Mouse (Mus musculus) gastrocnemius, adult 2 months (tissue): ENCODE measurements around the gene Fbxw10. TPM values are rescaled to one million over a fixed set of nuclear protein-coding genes. Genes with fewer than 3 reads are reported as not detected.

Experiments
- DNase-seq: peaks from one replicate; pipeline ENCODE4 v3.0.0; 2022
- H3K27ac ChIP-seq: fragments of 200-600 bp; 2 replicates; pipeline ENCODE4 v1.8.1; 2022; ENCODE audit warnings: mild to moderate bottlenecking
- H3K4me3 ChIP-seq: fragments of 200-600 bp; 2 replicates; pipeline ENCODE4 v1.8.1; 2022; ENCODE audit warnings: mild to moderate bottlenecking, moderate library complexity
- CTCF ChIP-seq: fragments of 200-600 bp; IDR thresholded peaks from 2 replicates; pipeline ENCODE4 v1.8.1; 2022; ENCODE audit warnings: antibody characterized with exemption, mild to moderate bottlenecking, moderate library complexity
- intact Hi-C: fragments of 180-260 bp; cut with DNase I; formaldehyde crosslinking; loops from one replicate; pipeline ENCODE4 v1.15.1; 2025
- total RNA-seq, 2 experiments: library from RNA; stranded (reverse); gene quantifications; 2 replicates each; pipeline ENCODE4 v1.2.3; 2021

Gene Fbxw10
- total RNA-seq, 2 experiments from 2014 or later, result 0.33 to 0.45 TPM

DNA sequence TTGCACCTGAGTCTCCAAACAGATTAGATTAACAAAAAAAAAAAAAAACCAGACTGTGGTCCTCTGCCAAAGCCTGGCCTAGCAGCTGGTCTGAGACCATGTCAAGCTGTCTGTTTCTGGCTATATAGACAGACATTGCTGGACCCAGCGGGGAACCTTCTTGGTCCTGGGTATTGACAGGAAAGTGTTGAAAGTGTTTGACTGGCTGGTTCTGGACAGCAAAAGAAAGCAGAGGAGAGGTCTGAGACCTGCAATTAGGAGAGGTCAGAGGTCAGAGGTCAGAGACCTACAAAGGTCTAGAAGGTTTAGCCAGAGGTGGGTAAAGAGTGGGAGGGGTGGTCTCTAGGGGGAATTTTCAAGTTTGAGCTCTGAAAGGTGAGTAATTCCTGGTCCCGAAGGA, 1.4 kb downstream of the Fbxw10 start:
- intact Hi-C loops, result no loop called here
- no peak for TF ChIP-seq CTCF
- Histone ChIP-seq H3K4me3 (no peak overlapping the region), H3K27ac (peak overlapping the region; percentile 62; the same call in 1 of the 2 replicates)
- no peak for DNase-seq

DNA sequence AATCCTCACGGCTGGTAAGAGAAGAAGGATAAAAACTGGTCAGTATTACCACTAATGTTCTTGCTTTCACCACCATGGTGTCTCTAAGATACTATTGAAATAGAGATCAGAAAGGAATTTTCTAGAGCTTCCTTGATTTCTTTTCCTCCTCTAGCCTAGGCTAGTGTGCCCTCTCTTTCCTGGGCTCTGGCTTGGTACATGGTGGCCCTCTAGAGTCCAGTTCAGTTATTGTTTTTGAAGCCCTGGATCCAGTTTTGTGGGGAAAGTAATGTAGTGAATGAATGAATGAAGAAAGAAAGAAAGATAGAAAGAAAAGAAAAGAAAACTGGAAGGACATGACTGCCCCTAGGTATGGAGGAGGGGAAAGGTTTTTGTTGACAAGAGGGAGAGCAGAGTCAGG, 4.3 kb downstream of the Fbxw10 start:
- intact Hi-C loops, result loop anchor here (1.0 to 5.0 kb wide), 2 partner anchors 94 to 109 kb away; no protein-coding TSS in a partner anchor
- no peak for DNase-seq
- Histone ChIP-seq H3K4me3 (no peak overlapping the region), H3K27ac (no peak overlapping the region)
- peak; percentile 75 for TF ChIP-seq CTCF

DNA sequence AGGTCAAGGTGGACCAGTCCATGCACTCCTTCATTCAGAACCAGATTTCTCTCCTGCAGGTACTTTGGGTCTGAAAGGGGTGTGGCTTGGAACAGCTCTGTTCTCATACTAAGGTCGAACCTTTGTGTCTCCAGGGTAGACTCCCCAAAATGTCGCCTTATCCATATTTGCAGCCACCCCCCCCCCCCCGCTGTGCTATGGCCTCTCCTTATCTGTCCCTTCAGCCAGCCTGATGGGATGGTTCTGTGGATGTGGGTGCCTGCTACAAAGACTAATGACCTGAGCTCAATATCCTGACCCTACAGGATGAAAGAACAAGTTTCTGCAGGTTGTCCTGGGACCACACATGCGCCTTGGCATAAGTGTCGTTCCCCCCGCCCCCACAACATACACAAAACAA, 6.5 kb downstream of the Fbxw10 start:
- Histone ChIP-seq H3K4me3 (no peak overlapping the region), H3K27ac (no peak overlapping the region)
- intact Hi-C loops, result loop anchor here (5.0 kb wide), 1 partner anchor 111 kb away; no protein-coding TSS in a partner anchor
- TF ChIP-seq CTCF, result no peak
- DNase-seq, result no peak

DNA sequence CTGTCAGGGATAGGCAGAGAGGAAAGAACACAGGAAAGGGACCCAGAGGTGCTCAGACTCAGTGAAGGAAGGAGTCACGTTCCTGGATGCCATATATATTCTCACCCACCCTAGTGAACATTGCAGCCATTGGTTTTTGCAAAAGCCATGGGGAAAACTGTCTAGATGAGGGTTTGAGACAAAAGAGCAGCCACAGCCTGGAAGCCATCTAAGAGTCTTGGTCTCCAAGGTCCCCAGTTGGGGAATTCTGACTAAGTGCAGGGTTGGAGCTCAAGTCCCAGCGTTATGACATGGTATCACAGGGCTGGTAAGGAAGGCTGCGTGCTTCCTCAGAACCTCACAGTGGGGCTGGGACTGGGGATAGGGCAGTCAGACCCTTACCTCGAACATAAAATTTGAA, 18.7 kb downstream of the Fbxw10 start:
- intact Hi-C loops, result no loop called here
- TF ChIP-seq CTCF, result no peak
- DNase-seq, result no peak
- Histone ChIP-seq H3K4me3 (no peak overlapping the region), H3K27ac (no peak overlapping the region)

DNA sequence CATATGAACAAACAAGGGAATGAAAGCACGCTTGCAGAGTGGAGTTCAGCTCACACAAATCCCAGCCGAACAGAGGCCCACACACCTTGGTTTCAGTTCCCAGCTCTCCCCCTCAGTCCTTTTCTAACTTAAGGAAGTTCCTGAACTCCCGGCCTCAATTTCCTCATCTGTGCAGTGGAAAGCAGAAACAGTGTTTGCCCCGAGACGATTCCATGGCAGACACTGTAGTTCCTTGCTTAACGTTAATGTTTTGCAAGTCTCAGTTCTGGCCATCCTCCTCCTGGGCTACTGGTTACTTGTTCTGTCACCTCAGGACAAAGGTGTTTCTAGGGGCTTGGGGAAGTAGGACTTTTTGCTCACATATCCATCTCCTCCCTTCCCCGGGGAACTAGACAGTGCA, 19.8 kb downstream of the Fbxw10 start:
- Histone ChIP-seq H3K4me3 (no peak overlapping the region), H3K27ac (no peak overlapping the region)
- intact Hi-C loops, result no loop called here
- TF ChIP-seq CTCF, result no peak
- no peak for DNase-seq

DNA sequence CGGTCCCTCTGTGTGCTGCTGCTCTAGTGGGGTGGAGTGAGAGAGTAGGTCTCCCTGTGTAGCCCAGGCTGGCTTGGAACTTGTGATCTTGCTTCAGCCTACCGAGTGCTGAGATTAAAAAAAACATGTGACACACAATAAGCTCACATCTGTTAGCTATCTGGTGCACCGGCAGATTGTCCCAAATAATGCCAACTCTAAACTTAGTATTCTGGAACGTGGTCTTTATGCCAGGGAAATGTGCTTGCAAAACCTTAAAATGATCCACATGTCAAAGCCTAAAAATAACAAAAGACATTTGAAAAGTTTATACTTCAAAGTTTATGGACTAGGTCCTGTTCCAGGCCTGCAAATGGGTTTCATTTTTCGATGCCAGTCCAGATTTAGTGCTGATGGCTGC, 22.3 kb downstream of the Fbxw10 start:
- DNase-seq, result no peak
- H3K4me3 ChIP-seq, result no peak overlapping the region
- H3K27ac ChIP-seq, result no peak overlapping the region
- no peak for TF ChIP-seq CTCF
- intact Hi-C loops, result no loop called here

DNA sequence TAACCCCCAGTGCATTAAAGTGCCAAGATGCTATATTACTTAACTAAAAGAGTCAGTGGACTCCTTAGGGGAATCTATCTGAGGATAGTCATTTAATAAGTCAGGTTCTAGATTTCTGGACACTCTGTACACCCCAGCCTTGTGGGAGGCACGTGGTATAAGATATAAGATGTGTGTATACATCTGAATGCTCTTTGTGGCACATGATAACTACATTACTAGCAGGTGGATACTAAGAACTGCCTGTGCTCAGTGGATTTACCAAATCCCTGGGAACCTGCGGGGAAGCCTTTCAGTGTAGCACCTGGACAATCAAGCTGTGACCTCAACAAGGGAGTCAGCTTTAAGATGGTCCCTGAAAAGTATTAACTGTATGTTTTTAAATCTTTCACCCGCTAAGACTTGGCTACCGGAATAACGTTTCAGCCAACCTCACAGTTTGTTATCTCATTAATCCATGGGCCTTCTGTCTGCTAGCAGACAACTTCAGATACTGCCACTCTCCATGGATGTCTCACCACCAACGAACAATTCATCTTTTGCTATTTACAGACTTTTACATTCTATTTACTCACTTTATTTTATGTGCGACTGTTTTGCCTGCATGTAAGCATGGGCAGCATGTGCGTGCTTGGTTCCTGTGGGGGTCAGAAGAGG, 23.0 kb downstream of the Fbxw10 start:
- intact Hi-C loops, result no loop called here
- no peak for TF ChIP-seq CTCF
- Histone ChIP-seq H3K4me3 (no peak overlapping the region), H3K27ac (no peak overlapping the region)
- no peak for DNase-seq

DNA sequence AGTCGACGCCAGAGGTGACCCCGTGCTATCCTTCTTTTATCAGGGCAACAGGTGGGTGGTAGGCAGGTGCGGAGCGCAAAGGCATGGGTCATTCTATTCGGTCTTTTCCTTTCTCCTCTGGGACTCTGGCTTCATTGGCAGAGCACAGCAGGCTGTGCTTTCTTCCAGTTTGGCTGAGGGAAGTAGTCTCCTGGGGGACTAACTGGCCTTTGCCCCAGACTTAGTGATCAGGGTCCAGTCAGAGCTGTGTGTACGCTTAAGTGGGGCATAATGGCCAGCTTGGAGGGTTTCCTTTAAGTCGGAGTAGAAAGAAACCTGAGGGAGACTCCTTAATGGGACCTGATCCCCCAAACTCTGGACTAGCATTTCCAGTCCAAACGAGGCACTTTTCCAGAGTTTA, 26.6 kb downstream of the Fbxw10 start:
- Histone ChIP-seq H3K27ac (no peak overlapping the region), H3K4me3 (no peak overlapping the region)
- DNase-seq, result peak; percentile 26
- no peak for TF ChIP-seq CTCF
- intact Hi-C loops, result no loop called here

DNA sequence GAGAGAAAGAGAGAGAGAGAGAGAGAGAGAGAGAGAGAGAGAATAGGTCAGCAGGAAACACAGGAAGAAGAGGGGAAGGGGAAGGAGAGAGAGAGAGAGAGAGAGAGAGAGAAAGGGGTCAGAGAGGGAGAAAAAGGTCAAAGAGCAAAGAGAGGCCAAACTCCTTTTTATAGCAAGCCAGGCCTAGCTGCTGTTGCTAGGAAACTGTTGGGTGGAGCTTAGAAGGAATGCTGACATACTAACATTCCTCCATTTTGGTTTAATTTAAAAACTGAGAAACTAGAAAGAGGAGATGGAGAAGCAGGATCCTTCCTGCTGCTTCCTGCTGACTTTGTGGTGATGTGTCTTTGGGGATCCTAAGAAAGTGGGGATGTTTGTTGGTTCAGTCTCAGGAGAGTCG, 28.8 kb downstream of the Fbxw10 start:
- TF ChIP-seq CTCF, result no peak
- intact Hi-C loops, result no loop called here

DNA sequence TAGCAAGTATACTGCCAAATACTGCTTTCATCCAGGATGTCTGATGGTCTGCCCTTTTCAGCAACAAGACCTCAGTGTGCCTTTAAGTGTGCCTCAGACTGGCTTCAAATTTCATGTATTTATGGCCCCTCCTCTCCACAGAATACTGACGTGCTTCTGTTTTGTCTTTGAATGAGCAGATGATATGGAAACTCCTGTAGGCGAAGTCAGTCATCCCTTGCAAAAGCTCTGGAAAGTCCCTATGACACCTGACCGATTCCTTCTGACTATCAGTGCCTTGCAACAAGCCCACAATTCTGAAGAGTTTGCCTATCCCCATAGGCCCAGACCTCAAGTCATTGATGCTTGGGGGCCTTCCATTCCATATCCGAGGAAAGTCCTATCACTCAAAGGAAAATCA, 29.6 kb downstream of the Fbxw10 start:
- no peak overlapping the region for H3K4me3 ChIP-seq

More for the DNA sequence above, 28.8 kb downstream of the Fbxw10 start:
- Histone ChIP-seq H3K27ac (no peak overlapping the region), H3K4me3 (no peak overlapping the region)
- DNase-seq, result no peak

DNA sequence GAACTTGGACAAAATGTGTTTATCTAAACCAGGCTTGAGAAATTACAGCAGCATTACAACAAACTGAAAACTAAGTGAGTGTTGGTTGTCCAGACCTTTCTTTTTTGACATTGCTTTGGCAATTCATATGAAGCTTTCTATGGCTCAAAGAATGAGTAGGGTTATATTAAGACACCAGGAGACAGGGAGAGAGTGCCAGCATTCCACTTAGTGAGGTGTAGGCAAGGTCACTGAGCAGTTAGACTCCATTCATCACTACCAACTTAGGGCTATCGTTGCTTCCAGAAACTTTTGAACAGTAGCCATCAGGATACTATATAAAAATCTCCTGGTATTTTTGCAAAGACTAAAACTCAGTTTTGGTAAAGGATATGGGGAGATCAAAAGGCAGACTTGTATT, 30.5 kb downstream of the Fbxw10 start:
- H3K4me3 ChIP-seq, result no peak overlapping the region
- no peak overlapping the region for H3K27ac ChIP-seq
- intact Hi-C loops, result no loop called here
- no peak for TF ChIP-seq CTCF
- no peak for DNase-seq

More for the DNA sequence above, 29.6 kb downstream of the Fbxw10 start:
- no peak for TF ChIP-seq CTCF
- no peak overlapping the region for H3K27ac ChIP-seq
- intact Hi-C loops, result no loop called here
- no peak for DNase-seq

DNA sequence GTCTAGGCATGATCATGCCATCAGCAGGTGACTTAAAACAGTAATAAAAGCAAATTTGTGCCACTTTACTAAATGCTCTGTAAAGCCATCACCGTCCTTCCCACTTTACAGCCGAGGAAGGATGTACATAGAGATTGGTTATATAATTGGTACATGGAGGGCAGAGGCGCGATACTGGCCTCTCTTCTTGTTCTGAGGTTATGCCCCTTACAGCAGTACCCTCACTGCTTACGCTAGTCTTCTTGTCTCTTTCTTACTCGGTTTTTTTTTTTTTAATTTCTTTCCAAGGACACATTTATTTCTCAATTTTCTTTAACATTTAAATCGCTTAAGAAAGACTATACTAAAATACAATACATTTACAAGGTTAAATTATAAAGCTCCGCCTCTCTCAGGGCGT, 31.9 kb downstream of the Fbxw10 start:
- no peak for TF ChIP-seq CTCF

DNA sequence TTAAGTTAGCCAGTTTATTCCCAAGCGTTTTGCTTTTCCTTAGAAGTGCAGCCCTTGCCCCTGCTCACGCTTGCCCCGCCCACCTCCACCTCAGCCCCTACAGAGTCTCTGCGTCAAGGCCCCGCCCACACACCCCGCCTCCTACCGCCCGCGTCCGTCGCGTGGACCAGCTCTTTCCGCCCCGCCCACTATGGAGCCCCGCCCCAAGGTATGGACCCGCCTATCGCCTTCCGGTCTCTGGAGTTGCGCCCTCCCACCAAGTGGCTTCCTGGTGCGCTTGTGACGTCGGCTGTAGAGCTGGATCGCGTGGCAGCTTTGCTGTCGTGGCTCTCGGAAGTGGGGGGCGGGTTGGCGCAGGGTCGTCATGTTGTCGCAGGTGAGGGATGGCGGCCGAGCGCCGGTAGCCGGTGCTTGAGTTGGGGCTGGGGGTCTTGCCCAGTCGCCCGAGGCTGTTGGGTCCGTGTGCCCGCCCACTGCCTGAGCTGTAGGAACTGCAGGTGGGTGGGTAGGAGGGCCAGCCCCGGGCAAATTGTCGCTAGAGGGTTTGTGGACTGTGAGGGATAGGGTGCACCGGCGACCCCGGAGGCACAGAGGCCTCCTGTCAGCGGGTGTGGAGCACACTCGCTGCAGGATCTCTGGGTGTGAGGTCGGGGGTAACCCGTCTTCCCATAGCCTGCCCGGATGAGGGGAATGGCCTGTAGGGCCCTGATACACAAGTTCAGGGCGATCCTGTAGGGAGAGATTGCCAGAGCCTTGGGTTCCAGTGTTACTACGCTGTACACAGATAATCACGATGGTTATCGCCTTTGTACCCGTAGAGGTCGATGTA, 32.6 kb downstream of the Fbxw10 start, which contains the start of gene Tvp23b:
TSS of gene Tvp23b (plus strand) at position 236 of the 829 bp plus-strand sequence.
- intact Hi-C loops, result no loop called here
- Histone ChIP-seq H3K4me3 (peak within 1 kb of the TSS; percentile 93), H3K27ac (peak within 1 kb of the TSS; percentile 98)
- DNase-seq, result peak; percentile 100
- no peak for TF ChIP-seq CTCF

More for the DNA sequence above, 31.9 kb downstream of the Fbxw10 start:
- Histone ChIP-seq H3K27ac (peak overlapping the region; percentile 98), H3K4me3 (peak overlapping the region; percentile 93)
- intact Hi-C loops, result no loop called here
- DNase-seq, result no peak
